Mouse (Mus musculus) kidney, postnatal 0 days (tissue): ENCODE results near the gene Gpr142. TPM values are rescaled to one million over a fixed set of nuclear protein-coding genes. Genes with fewer than 3 reads are reported as not detected.
A peak's percentile ranks its signal among the peaks of the same experiment; 100 is the strongest.

Experiments used
- ATAC-seq: fragments of 200-750 bp; cut with Nextera tagmentation; replicated peaks from 2 replicates; pipeline ENCODE4 v1.8.0; 2017; ENCODE audit warnings: low read depth, moderate number of reproducible peaks, moderate TSS enrichment, moderate library complexity; ENCODE audit not compliant: low FRiP score
- DNase-seq: peaks from one replicate; pipeline ENCODE4 v3.0.0-alpha.2; 2016; ENCODE audit warnings: low spot score
- H3K27ac ChIP-seq: fragments of 300-500 bp; sonication (generic); 2 replicates; pipeline ENCODE4 v1.5.1; 2014; ENCODE audit warnings: mild to moderate bottlenecking
- H3K27me3 ChIP-seq: fragments of 300-500 bp; sonication (generic); 2 replicates; pipeline ENCODE4 v1.6.1; 2014; ENCODE audit warnings: low read length, mixed read lengths; ENCODE audit not compliant: insufficient read depth
- H3K36me3 ChIP-seq: fragments of 300-500 bp; sonication (generic); 2 replicates; pipeline ENCODE4 v1.6.1; 2014; ENCODE audit warnings: low read length, mixed read lengths; ENCODE audit not compliant: insufficient read depth
- H3K4me1 ChIP-seq: fragments of 300-500 bp; sonication (generic); replicated peaks from 2 replicates; pipeline ENCODE4 v1.6.1; 2014; ENCODE audit warnings: antibody characterized with exemption, low read length, mixed read lengths; ENCODE audit not compliant: insufficient read depth
- H3K4me2 ChIP-seq: fragments of 300-500 bp; sonication (generic); 2 replicates; pipeline ENCODE4 v1.6.1; 2014; ENCODE audit warnings: mild to moderate bottlenecking, low read length, moderate library complexity, mixed read lengths
- H3K4me3 ChIP-seq: fragments of 300-500 bp; sonication (generic); replicated peaks from 2 replicates; pipeline ENCODE4 v1.5.1; 2014; ENCODE audit warnings: low read depth, low read length
- H3K9ac ChIP-seq: fragments of 300-500 bp; sonication (generic); 2 replicates; pipeline ENCODE4 v1.6.1; 2014; ENCODE audit warnings: low read depth, low read length
- H3K9me3 ChIP-seq: fragments of 300-500 bp; sonication (generic); replicated peaks from 2 replicates; pipeline ENCODE4 v1.6.1; 2016; ENCODE audit warnings: low read length, inconsistent platforms, mixed read lengths
- CTCF ChIP-seq: IDR thresholded peaks from 2 replicates; pipeline ENCODE4 v1.5.1; 2016; ENCODE audit warnings: antibody characterized with exemption, low read depth, mild to moderate bottlenecking, moderate library complexity
- WGBS: fragments of 180-500 bp; shearing (Covaris S2); extraction: QIAGEN DNeasy Blood & Tissue Kit; methylation state at CpG from one replicate; pipeline ENCODE4 v1.1.7; 2014; 5-methylcytosine and 5-hydroxymethylcytosine counted together
- polyA plus RNA-seq: library from polyadenylated mRNA; unstranded; fragments of >200 nt; fragmentation: Nextera tagmentation; extraction: Ambion mirVana; gene quantifications from 2 replicates; pipeline ENCODE4 v1.2.1, GENCODE M21; 2015

Gene Gpr142
- polyA plus RNA-seq, 1 experiment from 2014 or later, result not detected

DNA sequence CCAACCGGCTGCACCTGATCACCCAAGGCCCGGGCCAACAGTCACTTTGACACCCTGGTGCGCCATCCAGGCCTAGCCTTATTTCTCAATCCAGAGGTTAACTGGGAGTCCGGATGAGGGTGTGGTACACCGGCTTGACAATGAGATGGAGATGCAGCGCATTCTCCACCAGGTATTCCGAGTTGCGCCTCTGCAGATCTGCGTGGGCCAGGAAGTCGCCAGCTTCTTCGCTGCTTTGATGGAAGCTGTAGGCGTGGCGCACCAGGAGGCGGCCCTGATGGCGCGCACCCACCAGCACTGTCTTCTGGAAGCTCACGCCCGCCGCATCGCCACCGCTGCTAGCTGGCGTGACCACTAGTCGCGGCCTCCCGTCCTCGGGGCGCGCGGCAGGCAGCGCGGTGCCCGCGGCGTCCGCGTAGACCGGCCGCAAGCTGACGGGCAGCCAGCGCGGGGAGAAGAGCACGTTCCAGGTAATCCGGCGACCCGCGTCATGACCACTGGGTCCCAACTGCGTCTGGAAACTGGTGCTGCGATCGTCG is 7.3 kb upstream of the Gpr142 start:
- 3% methylated on average over 43 of the region's 50 CpGs for WGBS
- DNase-seq (no peak), ATAC-seq (no peak)
- Histone ChIP-seq H3K36me3 (no peaks in the 10 kb centered on the region), H3K9ac (peak overlapping the region; percentile 27; the same call in 1 of the 2 replicates), H3K4me1 (peaks cover 30% of the 10 kb centered on the region), H3K9me3 (no peaks in the 10 kb centered on the region), H3K4me3 (peak overlapping the region; percentile 37), H3K4me2 (peak overlapping the region; percentile 73), H3K27me3 (peaks cover 58% of the 10 kb centered on the region), H3K27ac (no peak overlapping the region)
- no peak for TF ChIP-seq CTCF

DNA sequence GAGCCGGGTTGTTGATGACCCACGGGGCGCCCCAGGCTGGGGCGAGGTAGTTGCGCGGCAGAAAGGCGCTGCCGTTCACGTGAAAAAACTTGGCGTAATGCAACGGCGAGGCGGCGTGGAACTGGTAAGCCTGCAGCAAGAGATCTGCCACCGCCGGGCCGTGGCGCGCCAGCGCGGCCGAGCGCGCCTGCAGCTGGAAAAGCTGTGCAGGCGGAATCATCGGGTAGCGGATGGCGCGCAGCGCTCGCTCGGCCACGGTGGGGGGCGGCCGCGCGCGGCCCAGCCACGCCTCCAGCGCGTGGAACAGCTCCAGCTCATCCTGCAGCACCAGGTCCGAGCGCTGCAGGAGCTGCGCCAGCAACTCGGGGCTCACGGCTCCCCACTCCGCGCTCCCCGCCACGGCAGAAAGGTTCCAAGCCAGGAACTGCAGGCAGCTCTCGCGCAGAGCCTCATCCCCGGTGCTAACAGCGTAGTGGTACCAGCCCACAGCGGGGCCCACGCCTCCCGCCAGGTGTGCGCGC is 6.8 kb upstream of the Gpr142 start:
- no peak for TF ChIP-seq CTCF
- H3K4me3 ChIP-seq, result peak overlapping the region; percentile 37
- H3K9ac ChIP-seq, result peak overlapping the region; percentile 35
- H3K27ac ChIP-seq, result no peak overlapping the region
- H3K4me1 ChIP-seq, result peaks cover 30% of the 10 kb centered on the region
- no peaks in the 10 kb centered on the region for H3K36me3 ChIP-seq
- no peak for ATAC-seq
- no peaks in the 10 kb centered on the region for H3K9me3 ChIP-seq
- H3K4me2 ChIP-seq, result peak overlapping the region; percentile 73
- 1% methylated on average over 59 of the region's 59 CpGs for WGBS
- DNase-seq, result no peak
- H3K27me3 ChIP-seq, result peaks cover 53% of the 10 kb centered on the region

DNA sequence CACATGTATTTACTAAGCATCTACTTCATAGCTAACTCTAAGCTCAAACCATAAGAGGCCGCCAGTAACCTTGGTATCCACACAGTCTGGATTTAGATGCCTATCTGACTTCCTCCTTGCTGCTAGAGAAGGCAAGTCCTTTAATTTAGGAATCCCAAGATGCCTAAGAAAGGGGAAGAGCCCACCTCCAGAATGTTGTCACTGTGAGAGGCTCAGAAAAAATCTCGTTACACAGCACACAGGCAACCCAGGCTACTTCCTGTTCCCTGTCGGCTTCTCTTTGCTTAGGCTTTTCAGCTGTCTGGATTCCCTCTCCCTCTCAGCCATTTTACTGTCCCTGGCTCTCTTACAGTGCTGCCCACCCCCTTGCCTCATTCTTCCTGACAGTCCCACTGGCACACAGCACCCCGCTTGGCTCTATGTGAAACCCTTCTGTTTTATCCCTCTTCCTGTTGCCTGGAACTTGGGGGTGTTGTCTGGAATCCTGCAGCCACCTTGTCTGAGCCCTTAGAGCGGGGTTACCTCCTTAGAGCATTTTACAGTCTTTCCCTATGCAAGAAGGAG is 5.7 kb upstream of the Gpr142 start:
- Histone ChIP-seq H3K4me3 (no peak overlapping the region), H3K4me1 (peaks cover 30% of the 10 kb centered on the region), H3K27me3 (peaks cover 45% of the 10 kb centered on the region), H3K9me3 (no peaks in the 10 kb centered on the region), H3K4me2 (no peak overlapping the region), H3K36me3 (no peaks in the 10 kb centered on the region), H3K27ac (no peak overlapping the region), H3K9ac (no peak overlapping the region)
- no peak for TF ChIP-seq CTCF
- 69% methylated on average over 5 of the region's 5 CpGs for WGBS
- DNase-seq (no peak), ATAC-seq (no peak)

DNA sequence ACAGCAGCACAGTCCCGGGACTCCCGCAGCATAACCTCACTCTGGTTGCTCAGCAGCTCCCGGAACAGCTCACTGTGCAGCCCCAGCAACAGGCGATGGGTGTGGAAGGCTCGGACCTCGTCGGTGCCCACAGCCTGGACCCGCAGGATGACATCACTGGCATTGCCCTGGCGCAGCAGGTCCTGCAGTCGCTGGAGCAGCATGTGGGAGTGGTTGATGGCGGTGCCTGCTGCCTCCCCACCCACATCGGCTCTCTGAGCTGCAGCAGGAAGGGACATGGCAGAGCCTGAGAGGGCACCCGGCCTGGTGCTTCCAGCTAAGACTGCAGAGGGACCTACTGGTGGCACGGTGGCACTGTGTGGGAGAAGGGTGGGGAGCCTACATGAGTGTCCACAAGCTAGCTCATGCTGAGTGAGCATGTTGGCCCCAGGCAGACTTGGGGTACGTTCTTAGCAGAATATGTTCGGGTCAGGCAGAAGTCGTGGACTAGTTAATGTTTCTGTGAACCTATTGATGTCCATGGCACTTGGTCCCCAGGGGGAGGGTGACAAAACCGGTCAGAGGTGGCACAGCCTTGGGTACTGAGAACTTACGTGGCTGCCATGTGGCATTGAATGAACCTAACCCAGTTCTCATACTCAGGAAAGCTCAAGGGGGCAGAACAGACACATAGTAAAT is 4.7 kb upstream of the Gpr142 start:
- H3K27ac ChIP-seq, result no peak overlapping the region
- 0 out of 2 replicates have a peak overlapping the region, but pooled peaks have one; percentile 14 for H3K9ac ChIP-seq
- H3K4me3 ChIP-seq, result no peak overlapping the region
- H3K9me3 ChIP-seq, result no peaks in the 10 kb centered on the region
- DNase-seq (no peak), ATAC-seq (0 out of 2 replicates have a peak, but pooled peaks have one; percentile 10)
- peaks cover 30% of the 10 kb centered on the region for H3K4me1 ChIP-seq
- peaks cover 42% of the 10 kb centered on the region for H3K27me3 ChIP-seq
- H3K4me2 ChIP-seq, result no peak overlapping the region
- no peak for TF ChIP-seq CTCF
- 59% methylated on average over 19 of the region's 19 CpGs for WGBS
- no peaks in the 10 kb centered on the region for H3K36me3 ChIP-seq

DNA sequence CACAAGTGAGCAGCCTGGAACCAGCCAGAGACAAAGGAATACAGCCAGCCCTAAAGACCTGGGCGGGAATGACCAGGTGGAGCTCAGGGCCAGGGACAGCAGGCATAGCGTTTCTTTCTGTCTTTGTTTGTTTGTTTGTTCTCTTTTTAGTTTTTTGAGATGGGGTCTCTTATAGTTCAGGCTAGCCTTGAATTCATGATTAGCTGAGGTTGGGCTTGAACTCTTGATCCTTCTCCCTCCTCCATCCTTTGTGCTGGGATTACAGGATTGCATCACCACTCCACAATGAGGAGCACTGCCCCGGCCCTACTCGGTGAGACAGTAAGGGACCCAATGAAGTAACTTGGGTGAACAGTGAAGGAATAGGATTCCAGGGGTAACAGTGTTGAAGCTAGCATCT is 4.0 kb upstream of the Gpr142 start:
- H3K9me3 ChIP-seq, result no peaks in the 10 kb centered on the region
- peaks cover 39% of the 10 kb centered on the region for H3K27me3 ChIP-seq
- DNase-seq (no peak), ATAC-seq (peak; percentile 2; the same call in 1 of the 2 replicates)
- peaks cover 30% of the 10 kb centered on the region for H3K4me1 ChIP-seq
- H3K4me2 ChIP-seq, result peak overlapping the region; percentile 60; the same call in 1 of the 2 replicates
- WGBS, result 60% methylated on average over 4 of the region's 4 CpGs
- H3K27ac ChIP-seq, result peak overlapping the region; percentile 48; the same call in 1 of the 2 replicates
- no peak overlapping the region for H3K4me3 ChIP-seq
- no peak for TF ChIP-seq CTCF
- no peaks in the 10 kb centered on the region for H3K36me3 ChIP-seq
- no peak overlapping the region for H3K9ac ChIP-seq

DNA sequence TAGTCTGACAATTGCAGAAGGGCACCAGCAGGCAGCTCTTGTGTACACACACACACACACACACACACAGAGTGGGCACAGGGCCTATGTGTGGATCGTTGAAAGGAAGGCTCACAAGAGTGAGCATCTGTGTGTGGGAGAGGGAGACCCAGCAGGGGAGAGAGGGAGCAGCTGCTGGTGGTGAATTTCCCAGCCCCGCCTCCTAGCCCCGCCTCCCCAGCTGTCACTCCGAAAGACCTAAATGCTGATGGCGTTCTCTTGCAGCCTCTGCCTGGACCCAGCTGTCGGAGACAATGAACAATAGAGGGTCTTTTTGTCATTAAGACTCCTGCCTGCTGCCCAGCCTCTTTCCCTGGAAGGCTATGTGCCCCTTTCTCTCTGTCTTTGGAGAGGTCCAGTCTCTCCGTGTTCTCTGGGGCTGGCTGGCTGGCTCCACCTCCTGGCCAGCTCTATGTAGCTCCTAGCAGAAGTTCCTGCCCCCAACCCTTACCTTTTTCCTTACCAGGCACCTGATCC is 3.4 kb upstream of the Gpr142 start:
- TF ChIP-seq CTCF, result peak; percentile 60
- H3K4me3 ChIP-seq, result peak overlapping the region; percentile 23
- H3K36me3 ChIP-seq, result no peaks in the 10 kb centered on the region
- peaks cover 30% of the 10 kb centered on the region for H3K4me1 ChIP-seq
- peak; percentile 72; the same call in 1 of the 2 replicates for ATAC-seq
- no peak overlapping the region for H3K9ac ChIP-seq
- H3K4me2 ChIP-seq, result peak overlapping the region; percentile 60
- DNase-seq, result peak; percentile 93
- H3K9me3 ChIP-seq, result no peaks in the 10 kb centered on the region
- H3K27me3 ChIP-seq, result peaks cover 33% of the 10 kb centered on the region
- under 1% methylated on average over 7 of the region's 7 CpGs for WGBS
- peak overlapping the region; percentile 48; the same call in 1 of the 2 replicates for H3K27ac ChIP-seq
